Mouse (Mus musculus) hindbrain, embryonic 12.5 days (tissue): ENCODE measurements around the gene Vmn1r219. TPM values are rescaled to one million over a fixed set of nuclear protein-coding genes. Genes with fewer than 3 reads are reported as not detected.

Experiments
- polyA plus RNA-seq: library from polyadenylated mRNA; unstranded; fragments of >200 nt; fragmentation: Nextera tagmentation; extraction: Ambion mirVana; gene quantifications from 2 replicates; pipeline ENCODE4 v1.2.1, GENCODE M21; 2016

The Vmn1r219 gene
- polyA plus RNA-seq, 1 experiment from 2014 or later = not detected

Other genes with a start within 250 kb of the Vmn1r219 start
- not detected in 2 replicates for gene Vmn1r213, start 151.7 kb upstream of the Vmn1r219 start, polyA plus RNA-seq
- not detected in 2 replicates for gene Vmn1r214, start 128.9 kb upstream of the Vmn1r219 start, polyA plus RNA-seq
- not detected in 2 replicates for gene Vmn1r215, start 91.3 kb upstream of the Vmn1r219 start, polyA plus RNA-seq
- gene Vmn1r217, start 41.1 kb upstream of the Vmn1r219 start, polyA plus RNA-seq = not detected in 2 replicates
- not detected in 2 replicates for gene Vmn1r218, start 26.2 kb upstream of the Vmn1r219 start, polyA plus RNA-seq
- not detected in 2 replicates for gene Vmn1r220, start 28.7 kb downstream of the Vmn1r219 start, polyA plus RNA-seq
- gene Vmn1r221, start 54.8 kb downstream of the Vmn1r219 start, polyA plus RNA-seq = not detected in 2 replicates
- not detected in 2 replicates for gene Vmn1r222, start 76.6 kb downstream of the Vmn1r219 start, polyA plus RNA-seq
- not detected in 2 replicates for gene Vmn1r223, start 87.8 kb downstream of the Vmn1r219 start, polyA plus RNA-seq
- gene Zfp322a, start 209.9 kb downstream of the Vmn1r219 start, polyA plus RNA-seq = 58.9 and 63.2 TPM in 2 replicates